Mouse (Mus musculus) erythroblast, embryonic 14.5 days (primary cell): ENCODE measurements around the gene Nxph2. TPM values are rescaled to one million over a fixed set of nuclear protein-coding genes. Genes with fewer than 3 reads are reported as not detected.
"Not testable (repeated sequence)": the region's sequence is repeated elsewhere in the genome, so short reads cannot be mapped to it uniquely, and the experiment has no call there.

Experiments
- H3K27me3 ChIP-seq: 2 replicates; pipeline ENCODE4 v1.6.1; 2012; ENCODE audit warnings: inconsistent platforms; ENCODE audit not compliant: control insufficient read depth
- H3K36me3 ChIP-seq: 2 replicates; pipeline ENCODE4 v1.6.1; 2012; ENCODE audit warnings: mild to moderate bottlenecking, inconsistent platforms; ENCODE audit not compliant: control insufficient read depth
- H3K4me1 ChIP-seq: 2 replicates; pipeline ENCODE4 v1.6.1; 2012; ENCODE audit warnings: inconsistent platforms; ENCODE audit not compliant: control insufficient read depth
- H3K4me3 ChIP-seq: replicated peaks from 2 replicates; pipeline ENCODE3; 2012; ENCODE audit warnings: moderate library complexity, mild to moderate bottlenecking, inconsistent platforms
- H3K9me3 ChIP-seq: 2 replicates; pipeline ENCODE4 v1.6.1; 2012; ENCODE audit warnings: low read length, inconsistent platforms, mixed read lengths; ENCODE audit not compliant: control insufficient read depth
- GATA1 ChIP-seq: IDR thresholded peaks from 2 replicates; pipeline ENCODE4 v1.6.1; 2012; ENCODE audit warnings: low read length, inconsistent platforms, mixed read lengths
- TAL1 ChIP-seq: IDR thresholded peaks from 3 replicates; pipeline ENCODE4 v1.6.1; 2012; ENCODE audit warnings: low read length, inconsistent platforms, mixed read lengths
- polyA plus RNA-seq: library from polyadenylated mRNA; stranded (reverse); fragments of >175 nt; gene quantifications from 2 replicates; pipeline ENCODE4 v1.2.3, GENCODE M21; 2012

Nxph2 gene
- polyA plus RNA-seq, result not detected in 2 replicates

DNA sequence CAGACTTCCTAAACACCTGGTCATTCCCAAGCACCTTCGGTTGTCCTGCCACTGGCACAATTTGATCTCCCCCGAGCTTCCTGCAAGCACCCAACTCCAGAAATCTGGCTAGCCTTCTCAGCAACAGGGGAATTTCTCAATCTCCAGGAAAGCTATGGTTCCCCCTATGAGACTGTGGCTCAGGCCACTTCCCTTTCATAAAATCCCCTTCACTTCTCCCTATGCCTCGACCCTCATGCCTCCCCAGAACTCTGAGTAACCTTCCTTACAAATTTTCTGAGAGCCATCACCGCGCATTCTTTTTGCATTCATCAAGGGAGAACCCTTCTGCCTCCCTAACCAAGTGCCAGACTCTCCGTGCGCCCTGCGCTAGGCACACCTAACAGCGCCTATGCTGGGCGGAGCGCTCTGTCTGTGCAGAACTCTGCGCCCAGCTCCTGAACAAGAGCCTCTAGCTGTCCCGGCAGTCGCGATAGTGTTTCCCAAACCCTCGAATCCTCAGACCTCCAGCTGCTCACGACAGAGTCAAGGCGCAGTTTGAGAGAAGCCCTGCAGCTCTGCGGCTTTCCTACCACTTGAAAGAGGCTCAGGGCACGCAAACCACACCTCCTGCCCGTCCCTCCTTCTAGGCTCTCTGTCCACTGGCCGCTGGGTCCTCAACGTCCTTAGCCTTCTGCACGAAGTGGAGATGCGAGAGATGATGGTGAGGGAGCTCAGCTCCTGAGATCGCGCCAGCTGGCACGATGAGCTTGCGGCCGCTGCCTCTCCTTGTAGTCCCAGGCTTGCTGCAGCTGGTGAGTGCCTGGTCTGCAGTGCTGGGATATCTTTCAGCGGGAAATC, at the start of gene Nxph2:
Gene Nxph2, plus strand, starts transcription at position 501 of the 840 bp plus-strand sequence.
- Histone ChIP-seq H3K27me3 (peaks cover 12% of the 10 kb centered on the region), H3K4me3 (no peak within 1 kb of the TSS), H3K9me3 (no peaks in the 10 kb centered on the region), H3K36me3 (no peaks in the 10 kb centered on the region), H3K4me1 (no peaks in the 10 kb centered on the region)
- TF ChIP-seq TAL1 (no peak), GATA1 (no peak)

DNA sequence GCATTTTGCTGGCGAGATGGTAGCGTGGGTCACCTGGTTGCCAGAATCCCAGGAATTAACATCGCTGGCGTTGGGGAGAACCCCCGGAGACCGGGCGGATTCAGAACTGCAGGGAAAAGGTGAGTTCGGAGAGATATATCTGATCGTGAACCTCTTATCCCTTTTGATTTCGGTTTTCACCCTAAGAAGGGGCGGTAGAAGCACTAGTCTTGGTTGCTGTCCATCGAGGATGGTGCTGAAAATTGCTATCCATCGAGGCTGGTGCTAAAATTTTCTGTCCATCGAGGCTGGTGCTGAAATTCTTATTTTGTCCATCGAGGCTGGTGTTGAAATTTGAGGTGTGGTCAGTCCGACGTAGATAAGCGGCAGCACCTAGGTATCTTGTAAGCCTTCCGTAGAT, 30.1 kb upstream of the Nxph2 start:
- not testable (repeated sequence) for H3K36me3 ChIP-seq, H3K27me3 ChIP-seq

DNA sequence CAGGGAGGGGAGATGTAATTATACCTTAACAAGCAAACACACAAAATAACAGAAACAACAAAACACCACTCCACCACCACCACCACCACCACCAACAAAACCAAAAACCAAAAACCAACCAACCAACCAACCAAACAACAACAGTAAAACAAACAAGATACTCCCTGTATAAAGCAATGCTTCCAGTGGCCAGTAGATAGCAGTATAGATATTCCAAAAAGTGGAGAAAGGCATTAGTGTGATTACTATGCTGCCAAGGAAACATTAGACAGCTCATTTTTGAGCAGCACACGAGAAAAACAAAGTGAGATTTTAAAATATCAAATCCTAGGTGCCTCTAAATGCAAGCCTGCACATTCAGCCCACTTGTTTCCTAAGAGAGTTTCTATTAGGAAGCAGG, 6.2 kb upstream of the Nxph2 start:
- H3K4me1 ChIP-seq, result no peaks in the 10 kb centered on the region
- TF ChIP-seq TAL1 (no peak), GATA1 (no peak)
- no peak overlapping the region for H3K4me3 ChIP-seq
- no peaks in the 10 kb centered on the region for H3K9me3 ChIP-seq
- H3K27me3 ChIP-seq, result no peaks in the 10 kb centered on the region
- no peaks in the 10 kb centered on the region for H3K36me3 ChIP-seq

More for the DNA sequence above, 30.1 kb upstream of the Nxph2 start:
- H3K4me1 ChIP-seq, H3K4me3 ChIP-seq: not testable (repeated sequence)
- peaks cover 14% of the 10 kb centered on the region; the same call in 1 of the 2 replicates for H3K9me3 ChIP-seq

Other genes starting within 250 kb of the Nxph2 start
- gene Mastl, start 165.2 kb upstream of the Nxph2 start, polyA plus RNA-seq, result 0.13 and 0.34 TPM in 2 replicates
- 0.35 and 0.45 TPM in 2 replicates for gene Yme1l1, start 164.9 kb upstream of the Nxph2 start, polyA plus RNA-seq
- not detected in 2 replicates for gene 4931423N10Rik, start 113.8 kb upstream of the Nxph2 start, polyA plus RNA-seq